Mouse (Mus musculus) cerebellum, adult 2 months (tissue): ENCODE measurements around the gene Hmmr.

ENCODE experiments used
- CTCF ChIP-seq: fragments of 200-500 bp; IDR thresholded peaks from 2 replicates; pipeline ENCODE4 v1.5.1; 2011; ENCODE audit warnings: low read depth, mild to moderate bottlenecking, control low read depth, low read length, moderate library complexity, borderline replicate concordance; ENCODE audit not compliant: insufficient read depth
- POLR2A ChIP-seq: fragments of 200-500 bp; IDR thresholded peaks from 2 replicates; pipeline ENCODE4 v1.6.1; 2011; ENCODE audit warnings: low read length, control low read depth, borderline replicate concordance; ENCODE audit not compliant: insufficient read depth

GRCm38 (mm10) chr11:40755968-40756367 lies 22.7 kb upstream of the Hmmr start:
- no peak for TF ChIP-seq POLR2A
- TF ChIP-seq CTCF: no peak
